Mouse (Mus musculus) forebrain, embryonic 13.5 days (tissue): ENCODE data around the gene Lhx2. TPM values are rescaled to one million over a fixed set of nuclear protein-coding genes. Genes with fewer than 3 reads are reported as not detected.

Source experiments
- ATAC-seq: fragments of 200-750 bp; cut with Nextera tagmentation; 2 replicates; pipeline ENCODE4 v1.8.0; 2017
- H3K27ac ChIP-seq: fragments of 300-500 bp; sonication (generic); 2 replicates; pipeline ENCODE4 v1.5.1; 2015; ENCODE audit warnings: inconsistent platforms, mild to moderate bottlenecking, moderate library complexity
- H3K27me3 ChIP-seq: fragments of 300-500 bp; sonication (generic); 2 replicates; pipeline ENCODE4 v1.6.1; 2015; ENCODE audit warnings: mild to moderate bottlenecking, inconsistent platforms
- H3K36me3 ChIP-seq: fragments of 300-500 bp; sonication (generic); 2 replicates; pipeline ENCODE4 v1.6.1; 2015; ENCODE audit warnings: mild to moderate bottlenecking, inconsistent platforms; ENCODE audit not compliant: poor library complexity, severe bottlenecking
- H3K4me1 ChIP-seq: fragments of 300-500 bp; sonication (generic); 2 replicates; pipeline ENCODE4 v1.6.1; 2015; ENCODE audit warnings: inconsistent platforms
- H3K4me2 ChIP-seq: fragments of 300-500 bp; sonication (generic); 2 replicates; pipeline ENCODE4 v1.6.1; 2015; ENCODE audit warnings: inconsistent platforms, mild to moderate bottlenecking, moderate library complexity
- H3K4me3 ChIP-seq: fragments of 300-500 bp; sonication (generic); 2 replicates; pipeline ENCODE4 v1.5.1; 2015; ENCODE audit warnings: mild to moderate bottlenecking, inconsistent platforms
- H3K9ac ChIP-seq: fragments of 300-500 bp; sonication (generic); 2 replicates; pipeline ENCODE4 v1.6.1; 2015; ENCODE audit warnings: mild to moderate bottlenecking, inconsistent platforms
- H3K9me3 ChIP-seq: fragments of 300-500 bp; sonication (generic); replicated peaks from 2 replicates; pipeline ENCODE4 v1.6.1; 2016; ENCODE audit warnings: inconsistent platforms
- WGBS: fragments of 180-500 bp; shearing (Covaris S2); methylation state at CpG from one replicate; pipeline ENCODE4 v1.1.7; 2015; 5-methylcytosine and 5-hydroxymethylcytosine counted together
- polyA plus RNA-seq: library from polyadenylated mRNA; unstranded; fragments of >200 nt; fragmentation: Nextera tagmentation; extraction: Ambion mirVana; gene quantifications from 2 replicates; pipeline ENCODE4 v1.2.1, GENCODE M21; 2015

Gene Lhx2
- polyA plus RNA-seq, 1 experiment from 2014 or later, result 153 TPM

GRCm38 (mm10) chr2:38402611-38403010 is 63.5 kb downstream of the Lhx2 start:
- Histone ChIP-seq H3K9ac (no peak overlapping the region), H3K9me3 (no peaks in the 10 kb centered on the region), H3K4me2 (no peak overlapping the region), H3K36me3 (no peaks in the 10 kb centered on the region), H3K4me3 (no peak overlapping the region), H3K4me1 (0 out of 2 replicates have a peak, but pooled peaks cover 4% of the 10 kb centered on the region), H3K27ac (no peak overlapping the region), H3K27me3 (no peaks in the 10 kb centered on the region)
- no peak for ATAC-seq
- 97% methylated on average over 1 of the region's 1 CpGs for WGBS

DNA sequence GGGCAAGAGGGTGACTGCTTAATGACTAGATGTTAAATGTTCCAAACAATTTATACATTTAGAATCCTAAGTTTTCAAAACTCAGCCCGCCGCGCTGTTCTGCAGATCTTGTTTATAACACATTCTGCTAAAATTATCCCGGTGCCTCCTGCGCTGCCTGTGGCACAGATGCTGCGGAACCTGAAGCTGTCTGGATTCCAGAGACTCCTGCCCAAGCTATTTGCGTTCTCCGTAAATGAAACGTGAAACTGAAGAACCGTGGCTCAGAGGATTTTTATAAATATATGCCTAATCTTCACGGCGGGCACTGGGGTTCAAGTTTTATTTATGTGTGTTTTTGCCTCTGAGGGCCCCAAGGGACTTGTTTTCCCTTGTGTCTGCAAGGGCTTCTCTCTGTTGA is 64.2 kb downstream of the Lhx2 start:
- ATAC-seq, result no peak; the same call in 1 of the 2 replicates
- Histone ChIP-seq H3K36me3 (no peaks in the 10 kb centered on the region), H3K4me2 (no peak overlapping the region), H3K9ac (no peak overlapping the region), H3K9me3 (no peaks in the 10 kb centered on the region), H3K27ac (no peak overlapping the region), H3K27me3 (no peaks in the 10 kb centered on the region), H3K4me3 (no peak overlapping the region), H3K4me1 (peaks cover 9% of the 10 kb centered on the region; the same call in 1 of the 2 replicates)
- 78% methylated on average over 12 of the region's 12 CpGs for WGBS

DNA sequence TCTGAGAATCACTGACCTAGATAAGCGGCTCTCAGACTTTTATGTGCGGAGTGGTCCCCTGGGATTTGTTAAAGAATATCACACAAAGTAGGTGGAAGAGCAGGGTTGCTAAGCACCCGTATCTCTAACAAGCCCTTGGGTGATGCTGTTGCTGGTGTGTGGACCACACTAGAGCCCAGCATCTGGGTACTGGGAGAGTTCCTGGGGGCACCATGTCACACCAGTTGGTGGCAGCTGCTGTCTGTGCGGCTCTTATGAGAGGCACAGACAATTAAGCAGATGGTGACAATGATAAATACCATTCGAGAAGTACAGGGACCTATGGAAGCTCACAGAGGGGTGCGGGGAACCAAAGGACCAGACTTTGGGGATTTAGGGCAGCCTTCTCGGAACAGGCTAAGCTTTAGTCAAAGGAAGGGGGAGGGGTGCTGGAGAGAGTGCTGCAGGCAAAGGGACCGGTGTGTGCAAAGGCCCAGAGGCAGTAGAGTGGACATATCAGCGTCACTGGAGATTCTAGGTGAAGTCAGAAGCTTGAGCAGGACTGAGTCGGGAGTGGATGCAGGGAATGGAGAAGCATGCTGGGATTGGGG is 65.0 kb downstream of the Lhx2 start:
- H3K4me3 ChIP-seq, result no peak overlapping the region
- WGBS, result 64% methylated on average over 10 of the region's 10 CpGs
- no peak overlapping the region for H3K9ac ChIP-seq
- no peaks in the 10 kb centered on the region for H3K9me3 ChIP-seq
- H3K4me2 ChIP-seq, result no peak overlapping the region
- H3K4me1 ChIP-seq, result peaks cover 9% of the 10 kb centered on the region; the same call in 1 of the 2 replicates
- H3K27ac ChIP-seq, result no peak overlapping the region
- H3K36me3 ChIP-seq, result no peaks in the 10 kb centered on the region
- H3K27me3 ChIP-seq, result no peaks in the 10 kb centered on the region
- peak; percentile 31; the same call in 1 of the 2 replicates for ATAC-seq

GRCm38 (mm10) chr2:38405356-38405755 is 66.3 kb downstream of the Lhx2 start:
- H3K9ac ChIP-seq, result no peak overlapping the region
- no peaks in the 10 kb centered on the region for H3K36me3 ChIP-seq
- peaks cover 9% of the 10 kb centered on the region; the same call in 1 of the 2 replicates for H3K4me1 ChIP-seq
- 89% methylated on average over 4 of the region's 4 CpGs for WGBS
- no peak for ATAC-seq
- H3K4me2 ChIP-seq, result no peak overlapping the region
- no peak overlapping the region for H3K27ac ChIP-seq
- no peaks in the 10 kb centered on the region for H3K9me3 ChIP-seq
- H3K4me3 ChIP-seq, result no peak overlapping the region
- H3K27me3 ChIP-seq, result no peaks in the 10 kb centered on the region

DNA sequence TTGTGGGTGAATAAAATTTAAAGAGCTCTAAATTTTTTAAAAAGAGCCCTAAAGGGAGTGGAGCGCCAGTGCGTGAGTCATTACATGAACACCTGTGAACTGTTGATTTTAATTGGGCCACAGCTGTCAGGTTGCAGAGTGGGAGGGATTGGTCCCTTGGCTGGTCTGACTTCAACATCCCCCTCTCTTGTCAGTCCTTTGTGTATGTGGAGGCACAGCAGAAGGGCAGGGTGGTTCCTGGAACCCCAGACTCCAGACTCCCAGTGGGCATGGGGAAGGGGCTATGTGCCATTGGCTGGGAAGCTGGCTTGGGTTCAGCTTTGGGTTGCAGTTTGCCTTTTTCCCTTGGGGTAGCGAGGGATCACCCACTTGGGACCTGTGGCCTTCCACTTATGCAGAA is 70.2 kb downstream of the Lhx2 start:
- no peak for ATAC-seq
- H3K4me2 ChIP-seq, result no peak overlapping the region
- H3K4me3 ChIP-seq, result no peak overlapping the region
- no peak overlapping the region for H3K27ac ChIP-seq
- H3K4me1 ChIP-seq, result peaks cover 16% of the 10 kb centered on the region
- H3K9ac ChIP-seq, result no peak overlapping the region
- no peaks in the 10 kb centered on the region for H3K27me3 ChIP-seq
- H3K9me3 ChIP-seq, result no peaks in the 10 kb centered on the region
- no peaks in the 10 kb centered on the region for H3K36me3 ChIP-seq
- WGBS, result 82% methylated on average over 3 of the region's 3 CpGs

DNA sequence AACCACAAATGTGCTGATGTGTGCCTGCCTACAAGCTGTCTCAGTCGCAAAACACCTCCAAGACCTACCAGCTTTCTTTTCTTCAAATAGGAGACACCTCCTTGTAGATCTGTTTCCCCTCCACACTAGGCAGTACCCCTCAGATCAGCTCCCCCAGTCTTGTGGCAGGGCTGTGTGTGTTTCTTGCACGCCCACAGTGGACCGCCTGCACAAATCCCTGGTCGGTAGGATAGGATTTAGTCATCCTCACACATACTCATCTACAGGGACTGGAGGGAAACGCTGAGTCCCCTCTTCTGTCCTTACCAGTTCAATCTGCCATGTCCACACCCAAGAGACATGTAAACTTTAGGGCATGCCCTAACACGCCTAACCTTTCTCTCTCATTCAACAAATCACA is 71.1 kb downstream of the Lhx2 start:
- Histone ChIP-seq H3K27ac (no peak overlapping the region), H3K27me3 (no peaks in the 10 kb centered on the region), H3K9me3 (no peaks in the 10 kb centered on the region), H3K4me2 (no peak overlapping the region), H3K36me3 (no peaks in the 10 kb centered on the region), H3K4me3 (no peak overlapping the region), H3K9ac (no peak overlapping the region), H3K4me1 (peaks cover 16% of the 10 kb centered on the region)
- no peak for ATAC-seq
- 85% methylated on average over 6 of the region's 6 CpGs for WGBS

- Histone ChIP-seq H3K9ac (no peak overlapping the region), H3K4me3 (no peak overlapping the region), H3K4me2 (no peak overlapping the region), H3K36me3 (no peaks in the 10 kb centered on the region), H3K9me3 (no peaks in the 10 kb centered on the region), H3K27ac (no peak overlapping the region), H3K4me1 (peaks cover 11% of the 10 kb centered on the region), H3K27me3 (no peaks in the 10 kb centered on the region)
- WGBS, result 18% methylated on average over 11 of the region's 11 CpGs
- ATAC-seq, result no peak; the same call in 1 of the 2 replicates
Measured at GRCm38 (mm10) chr2:38412599-38413177, 73.6 kb downstream of the Lhx2 start.

GRCm38 (mm10) chr2:38417970-38418369 is 78.9 kb downstream of the Lhx2 start:
- Histone ChIP-seq H3K36me3 (no peaks in the 10 kb centered on the region), H3K9ac (no peak overlapping the region), H3K9me3 (no peaks in the 10 kb centered on the region), H3K4me2 (no peak overlapping the region), H3K27me3 (no peaks in the 10 kb centered on the region), H3K4me3 (no peak overlapping the region), H3K27ac (no peak overlapping the region), H3K4me1 (peaks cover 6% of the 10 kb centered on the region)
- no peak for ATAC-seq
- 25% methylated on average over 4 of the region's 4 CpGs for WGBS

Other genes starting within 250 kb of the Lhx2 start
- gene Dennd1a, start 51.9 kb upstream of the Lhx2 start, polyA plus RNA-seq, result 17.7 and 19.9 TPM in 2 replicates
- 122 and 124 TPM in 2 replicates for gene Nek6, start 172.4 kb downstream of the Lhx2 start, polyA plus RNA-seq